Mouse (Mus musculus) left cerebral cortex, postnatal 14 days (tissue): ENCODE results near the gene Kdm2b. TPM values are rescaled to one million over a fixed set of nuclear protein-coding genes. Genes with fewer than 3 reads are reported as not detected.
A peak's percentile ranks its signal among the peaks of the same experiment; 100 is the strongest.

ENCODE experiments used
- DNase-seq, 2 experiments: peaks; one replicate each; pipeline ENCODE4 v3.0.0; 2021 to 2022; ENCODE audit warnings: low spot score in 2 of 2, mixed read lengths in 1 of 2
- intact Hi-C: fragments of 180-260 bp; cut with DNase I; formaldehyde crosslinking; loops from one replicate; pipeline ENCODE4 v1.15.1; 2025
- total RNA-seq, 2 experiments: library from RNA; stranded (reverse); gene quantifications; 2 replicates each; pipeline ENCODE4 v1.2.3; 2021

The Kdm2b gene
- total RNA-seq, 2 experiments from 2014 or later = 29.1 to 31.1 TPM

DNA sequence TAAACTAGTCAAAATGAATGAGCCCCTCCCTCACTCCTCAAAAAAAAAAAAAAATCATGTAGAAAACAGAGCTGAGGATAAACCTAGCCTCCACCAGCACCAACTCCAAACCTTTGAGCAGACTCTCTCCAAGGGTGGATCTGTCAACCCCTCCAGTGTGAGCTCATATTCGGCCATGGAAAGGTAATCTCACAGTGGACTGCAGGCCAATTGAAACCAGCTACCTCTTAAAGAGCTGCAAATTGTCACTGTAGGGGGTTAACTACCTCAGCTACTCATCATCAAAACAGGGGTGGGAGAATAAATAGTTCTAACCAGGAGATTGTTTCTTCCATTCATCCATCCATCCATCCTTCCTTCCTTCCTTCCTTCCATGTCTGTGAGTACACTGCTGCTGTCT, 82.4 kb downstream of the Kdm2b start:
- DNase-seq = no peak
- intact Hi-C loops = no loop called here

DNA sequence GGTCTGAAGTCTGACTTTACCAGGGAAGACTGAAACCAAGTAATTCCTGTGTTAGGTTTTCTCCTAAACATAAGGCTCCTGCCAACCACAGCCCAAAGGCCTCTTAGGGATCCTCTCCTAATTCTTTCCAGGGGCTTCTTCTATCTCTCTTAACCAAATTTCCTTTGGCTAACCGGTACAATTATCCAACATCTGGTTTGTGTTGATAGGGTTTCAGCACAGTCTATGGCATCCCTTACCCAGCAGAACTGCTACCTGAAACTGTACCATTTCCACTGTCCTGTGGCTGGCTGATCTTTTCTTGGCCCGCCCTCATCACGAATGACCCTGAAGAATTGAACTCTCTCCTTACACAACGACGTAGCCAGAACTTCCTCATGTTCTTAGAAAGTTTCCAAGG, 86.5 kb downstream of the Kdm2b start:
- no peak for DNase-seq
- intact Hi-C loops = no loop called here

DNA sequence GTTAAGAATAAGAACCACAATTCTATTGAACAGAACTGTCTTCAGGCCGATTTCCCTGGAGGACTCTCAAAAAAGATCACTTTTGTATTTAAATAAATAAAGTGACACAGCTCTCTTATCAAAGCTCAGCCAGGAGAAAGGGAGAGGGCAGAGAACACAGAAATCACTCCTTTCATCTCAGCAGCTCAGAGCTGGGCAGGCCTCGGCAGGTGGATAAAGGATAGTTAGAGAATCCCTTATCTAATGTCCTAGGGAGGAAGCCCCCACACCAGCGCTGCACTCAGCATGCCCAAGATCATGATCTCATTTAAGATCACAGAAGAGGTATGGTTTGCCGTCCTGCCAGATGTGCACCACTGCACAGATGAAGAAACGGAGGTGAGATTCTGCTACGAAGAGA, 87.4 kb downstream of the Kdm2b start:
- no peak for DNase-seq
- intact Hi-C loops = no loop called here

DNA sequence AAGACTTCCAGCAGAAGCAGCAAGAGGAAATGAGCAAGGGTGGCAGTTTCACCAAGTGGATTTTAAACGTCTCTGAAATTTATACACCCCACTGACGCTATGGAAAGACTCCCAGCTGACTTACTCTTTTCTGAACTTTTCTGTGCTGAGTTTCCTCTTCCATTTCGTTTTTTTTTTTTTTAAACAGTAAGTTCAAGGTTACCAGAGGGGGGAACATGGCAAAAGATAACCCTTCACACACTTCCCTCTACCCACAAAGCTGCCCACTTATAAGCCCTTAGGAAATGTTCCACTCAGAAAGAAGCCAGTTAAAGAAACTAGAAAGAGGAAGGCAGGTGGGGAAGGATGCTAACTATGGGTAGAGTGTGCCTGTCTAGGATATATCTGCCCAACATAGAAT, 88.0 kb downstream of the Kdm2b start:
- intact Hi-C loops = loop anchor here (1.0 kb wide), 1 partner anchor 17 kb away; no protein-coding TSS in a partner anchor
- no peak for DNase-seq

DNA sequence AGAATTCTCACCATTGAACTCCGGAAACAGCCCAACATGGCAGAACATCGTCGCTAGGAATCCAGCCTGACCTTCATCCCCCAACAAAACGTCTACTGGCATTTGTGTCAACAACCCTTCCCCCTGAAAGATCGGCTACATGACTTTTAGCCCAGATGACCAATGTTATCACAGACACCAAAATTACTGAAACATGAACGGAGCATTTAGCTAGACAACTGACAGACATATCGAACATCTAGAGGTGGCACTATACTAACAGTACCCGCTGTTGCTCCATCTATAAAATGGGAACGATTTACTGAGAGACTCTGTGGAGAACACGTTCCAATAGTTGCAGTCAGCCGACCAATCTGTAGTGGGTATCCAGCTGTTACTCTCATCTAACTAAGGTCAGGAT, 88.4 kb downstream of the Kdm2b start:
- DNase-seq = no peak
- intact Hi-C loops = loop anchor here (1.0 kb wide), 1 partner anchor 17 kb away; no protein-coding TSS in a partner anchor

DNA sequence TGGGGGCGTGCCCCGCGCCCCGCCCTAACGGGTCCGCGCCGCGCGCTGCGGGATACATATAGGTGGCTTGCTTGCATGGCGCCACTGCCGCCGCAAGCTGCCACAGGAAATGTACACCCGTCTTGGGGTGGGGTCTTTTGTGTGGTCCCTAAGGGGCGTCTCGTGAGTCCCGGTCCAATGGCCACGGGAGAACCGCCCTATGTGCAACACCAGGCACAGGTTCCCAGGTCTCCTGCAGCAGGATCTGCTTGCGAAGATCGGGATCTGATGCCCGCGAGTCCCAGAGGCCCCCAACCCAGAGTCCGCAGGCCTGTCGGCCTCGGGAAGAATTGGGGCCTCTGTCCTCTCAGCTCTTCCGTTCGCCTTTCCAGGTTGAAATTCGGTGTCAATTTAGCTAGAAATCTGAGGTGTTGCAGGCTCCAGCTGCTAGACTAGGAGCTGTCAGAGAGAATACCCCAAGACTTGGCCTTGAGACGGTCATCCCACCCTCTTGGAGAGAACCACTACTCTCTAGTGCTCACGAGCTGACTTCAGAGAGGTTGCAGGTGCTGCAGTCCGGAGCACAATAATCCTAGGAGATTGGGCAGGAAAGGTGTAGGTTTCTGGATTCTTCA, 89.0 kb downstream of the Kdm2b start:
- no peak for DNase-seq
- intact Hi-C loops = loop anchor here (1.0 kb wide), 1 partner anchor 16 kb away; no protein-coding TSS in a partner anchor

DNA sequence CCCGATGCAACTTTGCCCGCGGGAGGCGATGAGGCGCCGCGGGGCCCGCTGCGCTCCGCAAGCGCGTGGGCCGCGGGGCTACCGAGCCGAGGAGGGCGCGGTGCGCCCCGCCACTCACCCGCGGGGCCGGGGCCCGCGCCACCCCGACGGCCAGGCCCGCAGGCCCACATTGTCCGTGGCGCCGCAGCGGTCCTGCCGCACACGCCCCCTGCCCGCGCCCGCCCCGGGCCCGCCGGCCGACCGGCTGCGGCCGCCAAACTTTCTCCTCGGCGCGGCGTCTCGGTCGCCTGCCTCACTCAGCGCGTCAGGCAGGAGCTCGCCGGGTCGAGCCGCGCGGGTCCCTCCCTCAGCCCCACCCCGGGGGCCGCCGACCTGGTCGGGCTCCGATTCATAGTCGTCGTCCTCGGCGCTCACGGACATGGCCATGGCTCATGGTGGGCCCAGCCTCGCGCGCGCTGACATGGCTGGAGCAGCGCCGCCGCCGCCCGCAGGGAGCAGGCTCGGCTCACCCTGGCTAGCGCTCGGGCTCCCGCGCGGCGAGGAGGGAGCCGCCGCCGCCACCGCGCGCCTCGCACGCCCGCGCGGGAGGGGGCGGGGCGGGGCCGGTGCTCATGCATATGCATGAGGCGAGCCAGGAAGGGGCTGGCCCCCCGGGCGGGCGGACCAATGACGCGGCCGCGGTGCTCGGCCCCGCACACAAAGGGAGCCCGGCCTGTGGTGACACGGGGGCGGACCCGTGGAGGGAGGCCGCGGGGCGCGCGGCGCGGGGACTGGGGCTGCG, 89.7 kb downstream of the Kdm2b start:
- DNase-seq = peak; percentile 64 to 85
- intact Hi-C loops = no loop called here

DNA sequence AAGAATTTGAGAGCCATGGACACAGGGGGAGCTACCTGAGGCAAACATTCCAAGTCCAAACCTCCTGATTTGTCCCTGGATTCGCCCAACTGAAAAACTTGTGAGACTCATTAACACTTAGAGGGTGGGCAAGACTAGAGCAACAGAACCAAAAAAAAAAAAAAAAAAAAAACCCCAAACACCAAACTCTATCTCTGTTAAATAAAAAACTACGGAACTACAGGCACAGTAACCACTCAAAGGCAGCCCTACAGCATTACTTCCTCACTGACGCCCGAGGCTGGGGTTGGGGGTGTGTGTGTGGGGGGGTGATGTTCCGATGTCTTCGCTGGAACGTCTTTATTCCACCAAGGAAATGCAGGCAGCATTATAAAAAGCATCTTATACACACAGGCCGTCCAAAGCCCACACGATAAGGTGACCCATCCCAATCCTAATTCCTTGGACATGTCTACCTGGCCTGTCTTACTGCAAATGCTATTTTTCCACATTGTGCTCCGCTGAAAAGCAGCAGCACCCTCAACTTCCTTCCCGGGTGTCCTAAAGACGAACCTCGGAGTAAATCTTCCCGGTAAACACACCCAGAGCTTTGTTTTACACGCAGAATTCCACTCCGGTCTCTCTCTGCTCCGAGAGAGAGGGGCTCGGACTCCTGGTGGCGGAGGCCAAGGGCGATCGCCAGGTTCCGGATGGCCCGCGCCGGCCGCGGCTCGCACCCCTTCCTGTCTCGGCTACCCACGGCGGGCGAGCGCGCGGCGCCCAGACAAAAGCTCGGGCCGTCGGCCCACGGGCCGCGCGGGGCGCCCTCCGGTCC, 90.5 kb downstream of the Kdm2b start:
- intact Hi-C loops = no loop called here
- no peak for DNase-seq

DNA sequence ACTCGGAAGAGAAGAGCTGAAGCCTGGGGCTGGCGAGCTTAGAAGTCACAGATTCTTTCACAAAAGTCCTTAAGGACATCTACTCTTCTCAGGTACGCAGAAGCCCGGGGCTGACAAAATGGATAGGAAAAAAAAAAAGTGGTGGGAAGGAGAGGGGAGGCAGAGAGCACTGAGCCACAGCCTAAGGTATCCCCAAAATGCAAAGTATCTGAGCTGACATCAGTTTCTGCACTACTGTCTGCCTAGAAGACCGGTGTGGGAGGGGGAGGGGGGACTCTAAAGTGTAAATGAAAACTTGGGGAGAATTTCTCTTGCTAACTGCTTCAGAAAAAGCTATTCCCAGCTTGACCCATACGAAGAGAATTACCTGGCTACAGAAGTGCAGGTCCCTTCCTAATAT, 91.5 kb downstream of the Kdm2b start:
- intact Hi-C loops = no loop called here
- no peak for DNase-seq

DNA sequence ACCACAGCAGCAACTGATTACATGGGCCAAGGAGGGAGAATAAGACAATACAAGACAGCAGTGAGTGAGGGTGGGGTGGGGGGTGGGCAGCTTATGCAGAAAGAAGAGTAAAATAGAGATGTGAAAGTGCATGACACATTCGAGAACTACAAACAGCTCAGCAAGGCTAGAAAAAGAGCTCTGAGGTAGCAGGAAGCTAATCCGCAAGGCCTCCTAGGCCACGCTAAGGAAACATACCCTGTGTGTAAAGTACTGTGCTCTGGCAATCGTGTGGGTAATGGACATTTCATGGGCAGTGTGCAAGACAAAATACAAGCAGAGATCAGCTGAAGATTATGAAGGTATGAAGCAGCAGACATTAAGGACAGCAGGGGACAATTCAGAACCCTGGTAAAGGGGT, 94.8 kb downstream of the Kdm2b start:
- intact Hi-C loops = no loop called here
- DNase-seq = no peak

DNA sequence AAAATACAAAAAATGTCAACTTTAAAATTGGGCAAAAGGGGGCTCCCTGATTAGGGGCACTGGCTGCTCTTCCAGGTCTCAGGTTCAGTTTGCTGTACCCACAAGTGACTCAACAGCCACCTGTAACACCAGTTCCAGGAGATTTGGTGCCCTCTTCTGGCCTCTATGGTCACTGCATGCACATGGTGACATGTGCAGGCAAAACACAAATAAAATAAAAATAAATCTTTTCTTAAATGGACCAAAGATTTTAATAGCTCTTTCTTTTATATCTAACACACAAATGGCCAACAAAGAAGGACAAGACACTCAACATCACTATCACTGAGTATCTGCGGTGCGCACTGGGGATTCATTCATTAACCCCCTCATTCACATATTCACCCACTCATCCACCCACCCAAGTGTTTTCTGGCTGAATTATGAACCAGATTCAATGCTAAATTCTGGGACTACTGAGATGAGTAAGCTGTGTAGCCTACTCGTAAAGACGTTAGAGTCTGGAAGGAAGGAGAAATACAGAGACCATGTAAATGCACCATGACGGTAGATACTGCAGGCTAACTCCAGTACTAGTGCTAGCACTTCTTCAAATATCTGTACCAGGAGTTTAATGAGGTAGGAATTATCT, 95.5 kb downstream of the Kdm2b start:
- intact Hi-C loops = no loop called here
- DNase-seq = peak; percentile 70 to 85

DNA sequence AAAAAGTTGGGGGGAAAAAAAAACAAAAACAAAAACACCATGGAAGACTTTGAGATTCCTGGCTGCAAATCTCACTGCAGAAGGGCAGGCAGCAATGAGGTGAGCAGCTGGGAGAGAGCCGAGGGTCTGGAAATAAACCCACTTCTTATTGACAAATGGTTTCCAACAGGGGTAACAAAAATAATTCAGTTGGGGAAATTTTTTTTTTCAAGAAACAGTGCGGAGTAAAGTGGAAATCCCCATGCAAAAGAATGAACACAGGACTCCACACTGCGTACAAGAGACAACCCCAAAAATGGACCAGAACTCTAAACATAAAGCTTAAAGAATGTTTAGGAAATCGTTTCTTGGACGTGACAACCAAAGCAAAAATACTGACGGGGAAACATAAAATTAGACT, 96.4 kb downstream of the Kdm2b start:
- intact Hi-C loops = no loop called here
- DNase-seq = no peak

DNA sequence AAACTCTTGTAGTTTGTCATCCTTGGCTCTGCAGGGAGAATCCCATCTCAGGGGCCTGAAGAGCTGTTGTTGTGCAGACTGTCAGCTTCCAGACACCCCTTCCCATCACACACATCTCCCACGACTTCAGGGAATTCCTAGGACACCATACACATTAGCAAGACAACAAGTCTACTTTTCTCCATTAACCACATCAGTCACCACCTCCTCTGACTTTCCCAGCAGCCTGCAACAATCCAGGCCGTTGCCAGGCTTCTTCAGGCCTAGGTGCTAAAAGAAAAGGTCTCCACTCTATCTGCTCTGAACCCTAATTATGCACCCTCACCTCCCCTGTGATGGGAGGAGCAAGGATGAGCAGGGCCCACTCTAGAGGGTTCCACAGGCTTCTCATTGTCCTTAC, 99.2 kb downstream of the Kdm2b start:
- intact Hi-C loops = no loop called here
- DNase-seq = no peak

DNA sequence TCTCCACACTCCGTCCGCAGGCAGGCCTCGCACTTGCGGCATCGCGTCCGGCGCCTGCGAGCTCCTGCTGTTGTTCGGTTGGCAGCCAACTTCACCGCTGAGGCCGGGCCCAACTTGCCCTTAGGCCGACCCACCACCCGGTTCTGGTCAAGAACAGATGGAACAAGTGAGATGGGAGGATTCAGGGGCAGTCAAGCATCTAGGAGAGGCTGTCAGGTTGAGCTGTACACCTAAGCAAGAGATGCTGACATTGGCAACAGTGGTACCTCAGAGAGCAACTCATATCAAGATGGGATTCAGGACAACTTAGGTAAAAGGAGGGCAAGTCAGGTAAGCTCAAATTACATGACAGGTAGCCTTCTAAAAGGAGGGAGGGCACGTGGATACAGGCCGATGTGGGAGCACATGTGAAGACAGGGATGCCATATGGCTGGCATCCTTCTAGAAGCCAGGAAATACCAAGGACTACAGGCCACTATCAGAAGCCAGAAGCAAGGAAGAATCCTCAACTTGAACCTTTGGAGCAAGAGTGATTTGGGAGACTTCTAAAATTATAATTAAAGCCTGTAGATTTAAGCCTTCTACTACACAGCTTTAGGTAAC, 100.9 kb downstream of the Kdm2b start:
- intact Hi-C loops = no loop called here
- no peak for DNase-seq

DNA sequence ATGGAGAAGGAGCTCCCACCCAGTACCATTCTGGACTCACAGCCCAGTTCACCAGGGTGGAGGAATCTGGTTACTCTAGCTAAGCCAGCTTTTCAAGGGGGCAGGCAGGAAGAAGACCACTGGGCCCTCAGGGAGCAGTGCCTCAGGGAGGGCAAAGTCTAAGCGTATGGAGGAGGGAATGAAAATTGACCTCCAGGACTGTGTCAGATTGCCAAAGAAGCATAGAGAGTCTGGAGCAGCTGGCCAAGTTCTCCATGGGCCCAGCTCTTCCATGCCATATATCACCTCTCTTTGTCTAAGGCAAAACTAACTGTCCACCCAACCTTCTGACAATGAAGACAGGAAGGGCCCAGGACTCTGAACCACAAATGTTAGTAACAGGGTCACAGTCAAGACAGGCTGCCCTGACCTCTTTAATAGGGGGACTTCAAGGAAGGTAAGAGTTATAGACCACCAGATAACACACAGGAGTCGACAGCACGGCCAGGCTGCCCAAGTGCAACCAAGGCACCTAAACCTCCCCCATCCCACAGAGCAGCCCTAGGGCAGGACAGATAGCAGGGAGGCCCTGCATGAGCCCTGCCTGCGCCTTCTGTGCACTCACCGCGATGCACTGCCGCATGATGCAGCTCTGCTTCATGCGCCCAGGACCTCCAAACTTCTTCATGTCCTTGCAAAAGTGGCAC, 101.6 kb downstream of the Kdm2b start:
- intact Hi-C loops = no loop called here
- DNase-seq = no peak

DNA sequence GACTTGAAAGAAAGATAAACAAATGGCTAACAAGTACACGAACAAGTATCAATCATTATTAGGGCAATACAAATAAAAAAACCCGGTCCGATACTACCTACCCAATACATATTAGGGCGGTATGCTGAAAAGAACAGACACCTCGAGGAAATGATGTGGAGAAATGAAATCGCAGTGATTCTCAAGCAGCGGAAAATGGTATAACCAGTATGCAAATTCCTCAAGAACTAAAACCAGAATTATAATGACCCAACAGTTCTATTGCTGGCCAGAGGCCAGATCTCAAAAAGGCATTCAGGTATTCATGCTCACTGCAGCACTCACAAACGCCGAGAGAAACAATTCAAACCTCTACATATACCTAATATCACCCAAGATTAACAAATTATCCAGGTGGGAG, 102.6 kb downstream of the Kdm2b start:
- DNase-seq = no peak
- intact Hi-C loops = no loop called here

DNA sequence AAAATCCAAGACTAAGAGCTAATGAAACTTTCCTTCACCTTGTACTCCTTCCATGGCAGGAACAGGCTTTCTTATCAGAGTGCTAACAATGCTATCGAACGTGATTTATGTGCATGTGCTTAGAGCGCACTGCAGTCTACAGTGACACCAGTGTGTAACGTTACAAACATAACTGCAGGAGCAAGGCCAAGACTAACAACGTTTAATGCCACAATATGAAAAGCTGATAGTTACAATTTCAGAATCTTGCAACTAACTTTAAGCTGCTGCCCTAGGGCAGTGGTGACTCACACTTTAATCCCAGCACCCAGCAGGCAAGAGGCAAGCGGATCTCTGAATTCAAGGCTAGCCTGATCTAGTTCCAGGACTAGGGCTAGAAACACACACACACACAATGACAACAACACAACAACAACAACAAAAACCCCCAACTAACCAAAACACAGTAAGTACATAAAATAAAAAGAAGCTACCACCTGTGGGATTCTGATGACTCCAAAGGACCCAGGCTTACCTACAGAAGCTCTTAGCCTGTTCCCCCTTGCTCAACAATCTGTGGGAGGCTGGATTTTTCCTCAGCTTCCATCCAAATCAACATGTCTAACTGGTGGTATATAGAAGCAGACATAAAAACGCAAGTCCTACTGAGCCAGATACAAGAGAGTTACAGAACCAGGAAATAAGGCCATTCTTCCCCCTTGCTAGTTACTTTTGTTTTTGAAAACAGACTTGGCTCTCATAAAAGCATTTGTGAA, 104.9 kb downstream of the Kdm2b start:
- no peak for DNase-seq
- intact Hi-C loops = loop anchor here (1.0 to 5.0 kb wide), 2 partner anchors 17 to 62 kb away; partner anchors contain the start of gene Anapc5

DNA sequence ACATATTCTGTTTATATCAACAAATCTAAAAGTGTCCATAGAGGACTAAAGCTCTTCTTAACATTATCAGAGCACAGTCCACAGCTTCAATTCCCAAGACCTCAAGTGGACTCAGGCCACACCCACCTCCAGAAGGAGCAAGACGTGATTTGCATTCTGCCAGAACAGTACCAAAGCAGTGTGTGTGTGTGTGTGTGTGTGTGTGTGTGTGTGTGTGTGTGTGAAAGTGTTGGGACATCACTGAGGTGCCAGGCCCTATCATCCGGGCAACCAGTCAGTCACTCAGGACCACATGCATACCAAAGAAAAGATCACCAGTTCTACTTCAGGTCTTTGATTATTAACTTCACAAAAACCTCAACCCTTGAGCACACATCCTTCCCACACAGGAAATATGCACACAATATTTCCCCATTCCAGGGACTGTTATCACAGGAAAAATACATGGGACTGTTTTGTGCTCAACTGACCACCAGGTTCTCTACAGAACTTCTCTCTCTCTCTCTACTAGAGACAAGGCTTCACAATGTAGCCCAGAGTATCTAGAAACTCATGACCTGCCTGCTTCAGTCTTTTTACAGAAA, 105.9 kb downstream of the Kdm2b start:
- DNase-seq = no peak
- intact Hi-C loops = loop anchor here (1.0 to 5.0 kb wide), 2 partner anchors 18 to 61 kb away; partner anchors contain the start of gene Anapc5
